Mouse (Mus musculus): ENCODE measurements at regions not wholly inside any gene's neighbourhood (a gene's known extent, or its start where the extent isn't known, plus 50 kb on each side); places are given as distances from the start of the nearest gene placed in this dataset.

- Histone ChIP-seq H3K27ac (ENCODE audit: insufficient read depth, low read depth, low read length, poor library complexity, severe bottlenecking) (no peak overlapping the region), H3K4me1 (ENCODE audit: control insufficient read depth in 2 of 2, insufficient read depth in 2 of 2, low read length in 2 of 2, poor library complexity in 1 of 2) (no peaks in the 10 kb centered on the region), H3K9me3 (ENCODE audit: control insufficient read depth, insufficient read depth, low read depth, low read length) (no peaks in the 10 kb centered on the region), H3K4me3 (ENCODE audit: insufficient read depth in 1 of 2, low read depth in 1 of 2, low read length in 2 of 2, poor library complexity in 1 of 2, severe bottlenecking in 1 of 2) (no peak overlapping the region), H3K36me3 (ENCODE audit: control insufficient read depth, insufficient read depth, low read length, poor library complexity, severe bottlenecking) (no peaks in the 10 kb centered on the region), H3K9ac (ENCODE audit: insufficient read depth, low read depth, low read length, poor library complexity, severe bottlenecking) (no peak overlapping the region)
- TF ChIP-seq HCFC1 (IDR thresholded peaks at IDR 0.05; ENCODE audit: borderline replicate concordance, insufficient read depth, low read length) (no peak), MAFK (IDR thresholded peaks at IDR 0.05; ENCODE audit: insufficient read depth, low read depth, low read length) (no peak), CHD2 (IDR thresholded peaks at IDR 0.05; ENCODE audit: low read depth, low read length) (no peak), ZNF384 (IDR thresholded peaks at IDR 0.05; ENCODE audit: low read depth, low read length) (no peak), ZC3H11A (IDR thresholded peaks at IDR 0.05; ENCODE audit: borderline replicate concordance, low read depth, low read length) (no peak)
- in situ Hi-C loops (cut with MboI; ENCODE audit: low sequenced_read_pairs in 2 of 2, unreplicated experiment in 2 of 2), result loop anchor here in 1 of 2 experiments (25.0 kb wide), 1 partner anchor 740 kb away; no protein-coding TSS in a partner anchor
- no peak for DNase-seq (ENCODE audit: low read depth, low spot score)
Measured at GRCm38 (mm10) chr12:99097618-99098066, 177.3 kb downstream of the Ttc8 start.

- H3K27ac ChIP-seq (ENCODE audit: insufficient read depth, low read depth, low read length, poor library complexity, severe bottlenecking), result no peak overlapping the region
- DNase-seq (ENCODE audit: low read depth, low spot score), result no peak
- H3K4me1 ChIP-seq (ENCODE audit: control insufficient read depth in 2 of 2, insufficient read depth in 2 of 2, low read length in 2 of 2, poor library complexity in 1 of 2), result no peaks in the 10 kb centered on the region
- H3K9me3 ChIP-seq (ENCODE audit: control insufficient read depth, insufficient read depth, low read depth, low read length), result no peaks in the 10 kb centered on the region
- no peak overlapping the region for H3K9ac ChIP-seq (ENCODE audit: insufficient read depth, low read depth, low read length, poor library complexity, severe bottlenecking)
- in situ Hi-C loops (cut with MboI; ENCODE audit: low sequenced_read_pairs in 2 of 2, unreplicated experiment in 2 of 2), result loop anchor here in 1 of 2 experiments (25.0 kb wide), 1 partner anchor 737 kb away; no protein-coding TSS in a partner anchor
- TF ChIP-seq HCFC1 (IDR thresholded peaks at IDR 0.05; ENCODE audit: borderline replicate concordance, insufficient read depth, low read length) (no peak), ZNF384 (IDR thresholded peaks at IDR 0.05; ENCODE audit: low read depth, low read length) (no peak), ZC3H11A (IDR thresholded peaks at IDR 0.05; ENCODE audit: borderline replicate concordance, low read depth, low read length) (no peak), CHD2 (IDR thresholded peaks at IDR 0.05; ENCODE audit: low read depth, low read length) (no peak), MAFK (IDR thresholded peaks at IDR 0.05; ENCODE audit: insufficient read depth, low read depth, low read length) (no peak)
- no peaks in the 10 kb centered on the region for H3K36me3 ChIP-seq (ENCODE audit: control insufficient read depth, insufficient read depth, low read length, poor library complexity, severe bottlenecking)
- no peak overlapping the region for H3K4me3 ChIP-seq (ENCODE audit: insufficient read depth in 1 of 2, low read depth in 1 of 2, low read length in 2 of 2, poor library complexity in 1 of 2, severe bottlenecking in 1 of 2)
Measured at GRCm38 (mm10) chr12:99099881-99100280, 179.5 kb downstream of the Ttc8 start.

GRCm38 (mm10) chr12:99108616-99109015 lies 188.2 kb downstream of the Ttc8 start:
- in situ Hi-C loops (cut with MboI; ENCODE audit: low sequenced_read_pairs in 2 of 2, unreplicated experiment in 2 of 2), result no loop called here
- Histone ChIP-seq H3K27ac (ENCODE audit: insufficient read depth, low read depth, low read length, poor library complexity, severe bottlenecking) (no peak overlapping the region), H3K9me3 (ENCODE audit: control insufficient read depth, insufficient read depth, low read depth, low read length) (no peaks in the 10 kb centered on the region), H3K36me3 (ENCODE audit: control insufficient read depth, insufficient read depth, low read length, poor library complexity, severe bottlenecking) (no peaks in the 10 kb centered on the region), H3K4me3 (ENCODE audit: insufficient read depth in 1 of 2, low read depth in 1 of 2, low read length in 2 of 2, poor library complexity in 1 of 2, severe bottlenecking in 1 of 2) (no peak overlapping the region), H3K9ac (ENCODE audit: insufficient read depth, low read depth, low read length, poor library complexity, severe bottlenecking) (no peak overlapping the region), H3K4me1 (ENCODE audit: control insufficient read depth in 2 of 2, insufficient read depth in 2 of 2, low read length in 2 of 2, poor library complexity in 1 of 2) (no peaks in the 10 kb centered on the region)
- DNase-seq (ENCODE audit: low read depth, low spot score), result no peak
- no peak for TF ChIP-seq HCFC1 (IDR thresholded peaks at IDR 0.05; ENCODE audit: borderline replicate concordance, insufficient read depth, low read length)

- H3K27ac ChIP-seq (ENCODE audit: insufficient read depth, low read depth, low read length, poor library complexity, severe bottlenecking), result no peak overlapping the region
- H3K36me3 ChIP-seq (ENCODE audit: control insufficient read depth, insufficient read depth, low read length, poor library complexity, severe bottlenecking), result no peaks in the 10 kb centered on the region
- H3K4me1 ChIP-seq (ENCODE audit: control insufficient read depth in 2 of 2, insufficient read depth in 2 of 2, low read length in 2 of 2, poor library complexity in 1 of 2), result no peaks in the 10 kb centered on the region
- no peaks in the 10 kb centered on the region for H3K9me3 ChIP-seq (ENCODE audit: control insufficient read depth, insufficient read depth, low read depth, low read length)
- in situ Hi-C loops (cut with MboI; ENCODE audit: low sequenced_read_pairs in 2 of 2, unreplicated experiment in 2 of 2), result no loop called here
- DNase-seq (ENCODE audit: low read depth, low spot score), result no peak
- no peak overlapping the region for H3K9ac ChIP-seq (ENCODE audit: insufficient read depth, low read depth, low read length, poor library complexity, severe bottlenecking)
- H3K4me3 ChIP-seq (ENCODE audit: insufficient read depth in 1 of 2, low read depth in 1 of 2, low read length in 2 of 2, poor library complexity in 1 of 2, severe bottlenecking in 1 of 2), result no peak overlapping the region
- TF ChIP-seq CHD2 (IDR thresholded peaks at IDR 0.05; ENCODE audit: low read depth, low read length), result no peak
- no peak for TF ChIP-seq HCFC1 (IDR thresholded peaks at IDR 0.05; ENCODE audit: borderline replicate concordance, insufficient read depth, low read length)
- TF ChIP-seq ZNF384 (IDR thresholded peaks at IDR 0.05; ENCODE audit: low read depth, low read length), result no peak
- TF ChIP-seq ZC3H11A (IDR thresholded peaks at IDR 0.05; ENCODE audit: borderline replicate concordance, low read depth, low read length), result no peak
- TF ChIP-seq MAFK (IDR thresholded peaks at IDR 0.05; ENCODE audit: insufficient read depth, low read depth, low read length), result no peak
Measured at GRCm38 (mm10) chr12:99113781-99114180, 193.4 kb downstream of the Ttc8 start.

GRCm38 (mm10) chr12:99116491-99116890 lies 196.1 kb downstream of the Ttc8 start:
- Histone ChIP-seq H3K27ac (ENCODE audit: insufficient read depth, low read depth, low read length, poor library complexity, severe bottlenecking) (no peak overlapping the region), H3K36me3 (ENCODE audit: control insufficient read depth, insufficient read depth, low read length, poor library complexity, severe bottlenecking) (no peaks in the 10 kb centered on the region), H3K9ac (ENCODE audit: insufficient read depth, low read depth, low read length, poor library complexity, severe bottlenecking) (no peak overlapping the region), H3K4me3 (ENCODE audit: insufficient read depth in 1 of 2, low read depth in 1 of 2, low read length in 2 of 2, poor library complexity in 1 of 2, severe bottlenecking in 1 of 2) (no peak overlapping the region), H3K9me3 (ENCODE audit: control insufficient read depth, insufficient read depth, low read depth, low read length) (no peaks in the 10 kb centered on the region), H3K4me1 (ENCODE audit: control insufficient read depth in 2 of 2, insufficient read depth in 2 of 2, low read length in 2 of 2, poor library complexity in 1 of 2) (no peaks in the 10 kb centered on the region)
- in situ Hi-C loops (cut with MboI; ENCODE audit: low sequenced_read_pairs in 2 of 2, unreplicated experiment in 2 of 2), result no loop called here
- no peak for DNase-seq (ENCODE audit: low read depth, low spot score)
- no peak for TF ChIP-seq ZC3H11A (IDR thresholded peaks at IDR 0.05; ENCODE audit: borderline replicate concordance, low read depth, low read length)
- TF ChIP-seq MAFK (IDR thresholded peaks at IDR 0.05; ENCODE audit: insufficient read depth, low read depth, low read length), result no peak
- no peak for TF ChIP-seq CHD2 (IDR thresholded peaks at IDR 0.05; ENCODE audit: low read depth, low read length)
- TF ChIP-seq HCFC1 (IDR thresholded peaks at IDR 0.05; ENCODE audit: borderline replicate concordance, insufficient read depth, low read length), result no peak
- TF ChIP-seq ZNF384 (IDR thresholded peaks at IDR 0.05; ENCODE audit: low read depth, low read length), result no peak
